Mouse (Mus musculus): ENCODE results near the gene Gm42791. TPM values are rescaled to one million over a fixed set of nuclear protein-coding genes. Genes with fewer than 3 reads are reported as not detected.

The Gm42791 gene
- total and polyA plus RNA-seq, 3 experiments = 0.42 to 1.3 TPM; not detected in 1

- Histone ChIP-seq H3K27me3 (replicated peaks) (no peaks in the 10 kb centered on the region), H3K9me3 (replicated peaks; ENCODE audit: low read length) (peaks cover 2% of the 10 kb centered on the region), H3K79me2 (replicated peaks; ENCODE audit: control insufficient read depth, extremely low read depth, insufficient read depth, poor library complexity, severe bottlenecking) (no peaks in the 10 kb centered on the region), H3K4me3 (replicated peaks in 1 of 3; ENCODE audit: low read depth in 2 of 3, low read length in 2 of 3, poor library complexity in 1 of 3) (no peak overlapping the region), H3K9ac (ENCODE audit: insufficient read depth, low read depth) (no peak overlapping the region), H3K27ac (ENCODE audit: insufficient read depth, low read depth) (no peak overlapping the region), H3K36me3 (replicated peaks in 1 of 2; ENCODE audit: control insufficient read depth in 1 of 2, insufficient read depth in 1 of 2, low read length in 1 of 2) (no peaks in the 10 kb centered on the region), H3K4me1 (ENCODE audit: control insufficient read depth in 1 of 2, insufficient read depth in 2 of 2) (peaks cover 12 to 52% of the 10 kb centered on the region in 2 experiments), H3K4me2 (ENCODE audit: insufficient read depth, low read depth, poor library complexity, severe bottlenecking) (no peak overlapping the region)
- DNase-seq (ENCODE audit: extremely low read depth) = no peak
- no peak for TF ChIP-seq MYC (IDR thresholded peaks at IDR 0.05; ENCODE audit: low read depth, low read length)
- TF ChIP-seq ZMIZ1 (IDR thresholded peaks at IDR 0.05; ENCODE audit: low read depth, low read length) = no peak
- no peak for TF ChIP-seq USF2 (conservative IDR thresholded peaks at IDR 0.05; ENCODE audit: low read depth, low read length)
- no peak for TF ChIP-seq ZNF384 (IDR thresholded peaks at IDR 0.05; ENCODE audit: low read depth, low read length)
- no peak for TF ChIP-seq RAD21 (IDR thresholded peaks at IDR 0.05; ENCODE audit: low read depth, low read length)
- no peak for TF ChIP-seq ZC3H11A (IDR thresholded peaks at IDR 0.05; ENCODE audit: low read depth, low read length)
- dilution Hi-C loops (cut with MboI; ENCODE audit: extremely low pct_ligation_motif_present, extremely low pct_unique_long_range_greater_than_20kb, low sequenced_read_pairs) = no loop called here
- in situ Hi-C loops (cut with MboI; ENCODE audit: low pct_ligation_motif_present, low pct_unique_long_range_greater_than_20kb, low sequenced_read_pairs) = no loop called here
Measured at GRCm38 (mm10) chr5:148863409-148863808, 131.5 kb downstream of the Gm42791 start.

DNA sequence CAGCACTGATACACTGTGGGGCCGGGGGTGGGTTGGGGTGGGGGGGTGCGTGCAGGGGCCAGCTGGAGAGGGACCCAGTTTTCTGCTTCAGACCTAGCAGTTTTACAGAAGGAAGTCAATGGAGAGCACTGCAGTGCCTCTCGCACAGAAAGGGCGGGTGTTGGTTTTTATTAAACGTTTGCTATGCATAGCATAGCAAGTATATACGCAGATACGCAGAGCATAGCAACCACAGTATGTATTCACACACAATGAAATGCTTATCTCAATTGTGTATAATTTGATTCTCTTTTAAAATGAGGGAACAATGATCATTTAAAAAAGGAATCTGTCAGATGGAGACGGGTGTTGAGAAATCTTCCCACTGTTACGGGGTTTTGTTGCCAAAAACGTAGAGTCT lies 132.1 kb downstream of the Gm42791 start:
- DNase-seq (ENCODE audit: extremely low read depth) = no peak
- H3K27me3 ChIP-seq (replicated peaks) = no peaks in the 10 kb centered on the region
- TF ChIP-seq POLR2AphosphoS2 (IDR thresholded peaks at IDR 0.05; ENCODE audit: low read depth, low read length) (no peak), ELF1 (IDR thresholded peaks at IDR 0.05; ENCODE audit: low read depth, low read length) (no peak), MEF2A (IDR thresholded peaks at IDR 0.05; ENCODE audit: borderline replicate concordance, low read depth, low read length) (no peak), USF1 (IDR thresholded peaks at IDR 0.05; ENCODE audit: low read depth, low read length) (no peak), CTCF (conservative IDR thresholded peaks at IDR 0.05 in 1 of 2, IDR thresholded peaks at IDR 0.05 in 1 of 2; ENCODE audit: low read depth in 2 of 2, low read length in 2 of 2) (no peak), MYC (IDR thresholded peaks at IDR 0.05; ENCODE audit: low read depth, low read length) (no peak), E2F4 (IDR thresholded peaks at IDR 0.05; ENCODE audit: insufficient replicate concordance, low read depth, low read length) (no peak), IRF4 (IDR thresholded peaks at IDR 0.05; ENCODE audit: low read depth, low read length) (no peak), NRF1 (IDR thresholded peaks at IDR 0.05; ENCODE audit: low read depth, low read length) (no peak), TBP (conservative IDR thresholded peaks at IDR 0.05; ENCODE audit: low read depth, low read length) (no peak), RCOR1 (conservative IDR thresholded peaks at IDR 0.05; ENCODE audit: low read depth, low read length) (no peak), HCFC1 (IDR thresholded peaks at IDR 0.05; ENCODE audit: low read depth, low read length) (no peak), NELFE (IDR thresholded peaks at IDR 0.05; ENCODE audit: low read depth, low read length) (no peak), UBTF (IDR thresholded peaks at IDR 0.05; ENCODE audit: low read depth, low read length) (no peak)
- dilution Hi-C loops (cut with MboI; ENCODE audit: extremely low pct_ligation_motif_present, extremely low pct_unique_long_range_greater_than_20kb, low sequenced_read_pairs) (no loop called here), in situ Hi-C loops (cut with MboI; ENCODE audit: low pct_ligation_motif_present, low pct_unique_long_range_greater_than_20kb, low sequenced_read_pairs) (no loop called here)
- H3K36me3 ChIP-seq (replicated peaks in 1 of 2; ENCODE audit: control insufficient read depth in 1 of 2, insufficient read depth in 1 of 2, low read length in 1 of 2) = no peaks in the 10 kb centered on the region
- no peak overlapping the region for H3K9ac ChIP-seq (ENCODE audit: insufficient read depth, low read depth)
- H3K4me3 ChIP-seq (replicated peaks in 1 of 3; ENCODE audit: low read depth in 2 of 3, low read length in 2 of 3, poor library complexity in 1 of 3) = no peak overlapping the region
- peaks cover 9 to 46% of the 10 kb centered on the region in 2 experiments for H3K4me1 ChIP-seq (ENCODE audit: control insufficient read depth in 1 of 2, insufficient read depth in 2 of 2)
- peaks cover 2% of the 10 kb centered on the region for H3K9me3 ChIP-seq (replicated peaks; ENCODE audit: low read length)
- H3K79me2 ChIP-seq (replicated peaks; ENCODE audit: control insufficient read depth, extremely low read depth, insufficient read depth, poor library complexity, severe bottlenecking) = no peaks in the 10 kb centered on the region
- H3K4me2 ChIP-seq (ENCODE audit: insufficient read depth, low read depth, poor library complexity, severe bottlenecking) = no peak overlapping the region
- no peak overlapping the region for H3K27ac ChIP-seq (ENCODE audit: insufficient read depth, low read depth)
